Comparison of ENCODE assay signal across 8 mouse cellular contexts in the genomic region with DNA sequence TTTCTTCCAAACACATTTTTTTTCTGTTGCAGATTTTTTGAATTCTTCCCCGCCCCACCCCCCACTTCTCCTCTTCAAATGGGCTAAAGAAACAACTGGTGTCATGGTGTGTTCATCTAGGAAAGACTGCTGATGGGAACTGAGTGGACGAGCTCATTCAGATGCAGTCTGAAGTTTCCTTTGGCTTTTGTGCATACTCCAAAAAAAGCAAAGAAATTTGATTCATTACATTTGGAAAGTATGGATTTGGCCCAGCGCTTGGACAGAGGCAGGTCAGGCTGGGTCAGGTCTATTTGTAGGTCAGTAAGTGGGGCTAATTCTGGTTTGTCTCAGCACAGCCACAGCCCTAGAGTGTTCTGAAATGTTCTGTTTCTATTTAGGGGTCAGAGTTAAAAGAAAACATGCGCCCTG.
A peak's percentile ranks its signal among the peaks of the same experiment; 100 is the strongest.
DNase-seq lines count a peak whose midpoint lies in the region; ATAC-seq and TF ChIP-seq lines count a peak whose summit lies in the region.

No protein-coding gene starts in this region.

- no peaks in the 10 kb centered on the region for H3K27me3 ChIP-seq in embryonic facial prominence, embryonic 14.5 days (replicated peaks; ENCODE audit: control insufficient read depth, insufficient read depth, low read length)
- no peaks in the 10 kb centered on the region for H3K27me3 ChIP-seq in heart, postnatal 0 days (ENCODE audit: control insufficient read depth, insufficient read depth, low read length)
- no peaks in the 10 kb centered on the region for H3K27me3 ChIP-seq in limb, embryonic 13.5 days
- H3K27me3 ChIP-seq in forebrain, embryonic 15.5 days: peaks cover 7% of the 10 kb centered on the region; the same call in 1 of the 2 replicates
- 0 out of 2 replicates have a peak, but pooled peaks cover 2% of the 10 kb centered on the region for H3K27me3 ChIP-seq in forebrain, embryonic 14.5 days (replicated peaks; ENCODE audit: control insufficient read depth, insufficient read depth, low read length)

- H3K4me1 ChIP-seq in embryonic facial prominence, embryonic 14.5 days (ENCODE audit: control insufficient read depth, insufficient read depth, low read length): peaks cover 13% of the 10 kb centered on the region
- peaks cover 20% of the 10 kb centered on the region for H3K4me1 ChIP-seq in heart, postnatal 0 days (ENCODE audit: control insufficient read depth, insufficient read depth)
- H3K4me1 ChIP-seq in limb, embryonic 13.5 days: peaks cover 12% of the 10 kb centered on the region
- H3K4me1 ChIP-seq in forebrain, embryonic 15.5 days: peaks cover 14% of the 10 kb centered on the region; the same call in 1 of the 2 replicates
- peaks cover 13% of the 10 kb centered on the region for H3K4me1 ChIP-seq in forebrain, embryonic 14.5 days (ENCODE audit: control insufficient read depth, insufficient read depth, low read length)

- H3K9ac ChIP-seq in embryonic facial prominence, embryonic 14.5 days (ENCODE audit: low read depth, low read length): no peak overlapping the region
- no peak overlapping the region for H3K9ac ChIP-seq in heart, postnatal 0 days (replicated peaks; ENCODE audit: low read depth, low read length)
- no peak overlapping the region for H3K9ac ChIP-seq in limb, embryonic 13.5 days
- H3K9ac ChIP-seq in forebrain, embryonic 15.5 days (replicated peaks): no peak overlapping the region
- H3K9ac ChIP-seq in forebrain, embryonic 14.5 days (ENCODE audit: low read length): no peak overlapping the region

- no peaks in the 10 kb centered on the region for H3K36me3 ChIP-seq in embryonic facial prominence, embryonic 14.5 days (ENCODE audit: control insufficient read depth, insufficient read depth, low read length)
- no peaks in the 10 kb centered on the region for H3K36me3 ChIP-seq in heart, postnatal 0 days (replicated peaks; ENCODE audit: control insufficient read depth, insufficient read depth, low read length)
- no peaks in the 10 kb centered on the region for H3K36me3 ChIP-seq in limb, embryonic 13.5 days
- no peaks in the 10 kb centered on the region for H3K36me3 ChIP-seq in forebrain, embryonic 15.5 days
- H3K36me3 ChIP-seq in forebrain, embryonic 14.5 days (ENCODE audit: control insufficient read depth, insufficient read depth, low read length): no peaks in the 10 kb centered on the region

- H3K4me3 ChIP-seq in embryonic facial prominence, embryonic 14.5 days (ENCODE audit: low read depth, low read length): no peak overlapping the region
- no peak overlapping the region for H3K4me3 ChIP-seq in heart, postnatal 0 days (ENCODE audit: low read depth, low read length)
- no peak overlapping the region for H3K4me3 ChIP-seq in limb, embryonic 13.5 days
- H3K4me3 ChIP-seq in forebrain, embryonic 15.5 days: no peak overlapping the region
- H3K4me3 ChIP-seq in forebrain, embryonic 14.5 days (ENCODE audit: low read depth, low read length): no peak overlapping the region

- peak; percentile 14 for DNase-seq in ZHBTc4 (ENCODE audit: low read depth, low spot score)
- peak; percentile 77 for DNase-seq in embryonic facial prominence, embryonic 14.5 days (ENCODE audit: low spot score)
- peak; percentile 83 for DNase-seq in heart, postnatal 0 days (ENCODE audit: low spot score)
- no peak for DNase-seq in right cerebral cortex, adult 18-20 months
- DNase-seq in forebrain, embryonic 14.5 days (ENCODE audit: low spot score): no peak

- no peak for TF ChIP-seq CTCF in heart, postnatal 0 days (IDR thresholded peaks at IDR 0.05; ENCODE audit: low read depth)

- TF ChIP-seq EP300 in heart, postnatal 0 days (IDR thresholded peaks at IDR 0.05; ENCODE audit: low read depth): no peak; the same call in 1 of the 2 replicates

- H3K4me2 ChIP-seq in embryonic facial prominence, embryonic 14.5 days (ENCODE audit: low read depth, low read length): no peak overlapping the region
- no peak overlapping the region for H3K4me2 ChIP-seq in heart, postnatal 0 days (ENCODE audit: low read depth, low read length)
- H3K4me2 ChIP-seq in limb, embryonic 13.5 days (replicated peaks): no peak overlapping the region
- H3K4me2 ChIP-seq in forebrain, embryonic 15.5 days (replicated peaks): no peak overlapping the region
- no peak overlapping the region for H3K4me2 ChIP-seq in forebrain, embryonic 14.5 days (ENCODE audit: low read length)

- WGBS in embryonic facial prominence, embryonic 14.5 days: 28% methylated on average over 4 of the region's 4 CpGs
- 26% methylated on average over 4 of the region's 4 CpGs for whole genome bisulfite sequencing in heart, postnatal 0 days
- 33% methylated on average over 4 of the region's 4 CpGs for WGBS in limb, embryonic 13.5 days
- WGBS in forebrain, embryonic 15.5 days: 65% methylated on average over 4 of the region's 4 CpGs
- 70% methylated on average over 4 of the region's 4 CpGs for WGBS in forebrain, embryonic 14.5 days

- no peak overlapping the region for H3K27ac ChIP-seq in embryonic facial prominence, embryonic 14.5 days (replicated peaks; ENCODE audit: low read depth, low read length)
- peak overlapping the region; percentile 83 for H3K27ac ChIP-seq in heart, postnatal 0 days (ENCODE audit: low read depth)
- no peak overlapping the region for H3K27ac ChIP-seq in limb, embryonic 13.5 days
- H3K27ac ChIP-seq in forebrain, embryonic 15.5 days (replicated peaks): no peak overlapping the region
- H3K27ac ChIP-seq in forebrain, embryonic 14.5 days (ENCODE audit: low read depth, low read length): no peak overlapping the region

- no peaks in the 10 kb centered on the region for H3K9me3 ChIP-seq in embryonic facial prominence, embryonic 14.5 days (ENCODE audit: control insufficient read depth, low read length)
- H3K9me3 ChIP-seq in heart, postnatal 0 days (replicated peaks; ENCODE audit: control insufficient read depth, low read length): no peaks in the 10 kb centered on the region
- no peaks in the 10 kb centered on the region for H3K9me3 ChIP-seq in limb, embryonic 13.5 days
- H3K9me3 ChIP-seq in forebrain, embryonic 15.5 days: no peaks in the 10 kb centered on the region
- no peaks in the 10 kb centered on the region for H3K9me3 ChIP-seq in forebrain, embryonic 14.5 days (replicated peaks; ENCODE audit: control insufficient read depth, low read length)

- peak; percentile 90 for ATAC-seq in embryonic facial prominence, embryonic 14.5 days (ENCODE audit: low read depth)
- ATAC-seq in heart, postnatal 0 days (ENCODE audit: insufficient read depth, low read depth): peak; percentile 96
- ATAC-seq in limb, embryonic 13.5 days (ENCODE audit: low FRiP score, low read depth): 0 out of 2 replicates have a peak, but pooled peaks have one; percentile 48
- no peak for ATAC-seq in megakaryocyte-erythroid progenitor cell, adult 5-6 weeks (replicated peaks; ENCODE audit: low FRiP score, low TSS enrichment, poor library complexity, severe bottlenecking)
- no peak for ATAC-seq in forebrain, embryonic 15.5 days (replicated peaks)
- no peak for ATAC-seq in forebrain, embryonic 14.5 days

Comparison
In these comparisons a context has a peak if more than half of its experiments do, and no peak if none do; other contexts are left out.
1. DNase-seq: peak in ZHBTc4 (single experiment), embryonic facial prominence, embryonic 14.5 days (single experiment) and heart, postnatal 0 days (single experiment); none in right cerebral cortex, adult 18-20 months (single experiment) and forebrain, embryonic 14.5 days (single experiment).
2. ATAC-seq: peak in embryonic facial prominence, embryonic 14.5 days (single experiment), heart, postnatal 0 days (single experiment) and limb, embryonic 13.5 days (single experiment); none in megakaryocyte-erythroid progenitor cell, adult 5-6 weeks (single experiment), forebrain, embryonic 15.5 days (single experiment) and forebrain, embryonic 14.5 days (single experiment).